Mouse (Mus musculus) midbrain, embryonic 16.5 days (tissue): Measurements from ENCODE around the gene Echdc3. TPM values are rescaled to one million over a fixed set of nuclear protein-coding genes. Genes with fewer than 3 reads are reported as not detected.

Experiments used
- ATAC-seq: fragments of 200-750 bp; cut with Nextera tagmentation; 2 replicates; pipeline ENCODE4 v1.8.0; 2017; ENCODE audit warnings: moderate TSS enrichment
- H3K27ac ChIP-seq: fragments of 300-500 bp; sonication (generic); 2 replicates; pipeline ENCODE4 v1.5.1; 2014; ENCODE audit warnings: mild to moderate bottlenecking, low read length, mixed read lengths
- H3K27me3 ChIP-seq: fragments of 300-500 bp; sonication (generic); 2 replicates; pipeline ENCODE4 v1.6.1; 2014; ENCODE audit warnings: low read depth, low read length, mixed read lengths; ENCODE audit not compliant: control insufficient read depth, insufficient read depth
- H3K36me3 ChIP-seq: fragments of 300-500 bp; sonication (generic); 2 replicates; pipeline ENCODE4 v1.6.1; 2014; ENCODE audit warnings: mild to moderate bottlenecking, low read length, moderate library complexity, mixed read lengths; ENCODE audit not compliant: control insufficient read depth, insufficient read depth
- H3K4me1 ChIP-seq: fragments of 300-500 bp; sonication (generic); 2 replicates; pipeline ENCODE4 v1.6.1; 2014; ENCODE audit warnings: mild to moderate bottlenecking, low read length, mixed read lengths; ENCODE audit not compliant: control insufficient read depth, insufficient read depth
- H3K4me2 ChIP-seq: fragments of 300-500 bp; sonication (generic); 2 replicates; pipeline ENCODE4 v1.6.1; 2014; ENCODE audit warnings: mild to moderate bottlenecking, low read length, mixed read lengths
- H3K4me3 ChIP-seq: fragments of 300-500 bp; sonication (generic); 2 replicates; pipeline ENCODE4 v1.5.1; 2014; ENCODE audit warnings: low read depth, mild to moderate bottlenecking, low read length, moderate library complexity, mixed read lengths
- H3K9ac ChIP-seq: fragments of 300-500 bp; sonication (generic); 2 replicates; pipeline ENCODE4 v1.6.1; 2014; ENCODE audit warnings: low read depth, low read length, mixed read lengths
- H3K9me3 ChIP-seq: fragments of 300-500 bp; sonication (generic); replicated peaks from 2 replicates; pipeline ENCODE4 v1.6.1; 2014; ENCODE audit warnings: mild to moderate bottlenecking, low read length, mixed read lengths; ENCODE audit not compliant: control insufficient read depth, poor library complexity, severe bottlenecking
- WGBS: fragments of 180-500 bp; shearing (Covaris S2); extraction: QIAGEN DNeasy Blood & Tissue Kit; methylation state at CpG from one replicate; pipeline ENCODE4 v1.1.7; 2014; 5-methylcytosine and 5-hydroxymethylcytosine counted together
- polyA plus RNA-seq: library from polyadenylated mRNA; unstranded; fragments of >200 nt; fragmentation: Nextera tagmentation; extraction: Ambion mirVana; gene quantifications from 2 replicates; pipeline ENCODE4 v1.2.1, GENCODE M21; 2015

The Echdc3 gene
- polyA plus RNA-seq, 1 experiment from 2014 or later = 1.1 TPM

GRCm38 (mm10) chr2:6165771-6166170, 47.1 kb downstream of the Echdc3 start:
- no peaks in the 10 kb centered on the region for H3K27me3 ChIP-seq
- H3K4me3 ChIP-seq = no peak overlapping the region
- ATAC-seq = no peak
- H3K4me1 ChIP-seq = no peaks in the 10 kb centered on the region
- no peaks in the 10 kb centered on the region for H3K36me3 ChIP-seq
- no peak overlapping the region for H3K4me2 ChIP-seq
- H3K27ac ChIP-seq = no peak overlapping the region
- H3K9ac ChIP-seq = no peak overlapping the region
- 86% methylated on average over 6 of the region's 6 CpGs for WGBS
- no peaks in the 10 kb centered on the region for H3K9me3 ChIP-seq

- 73% methylated on average over 16 of the region's 16 CpGs for WGBS
- ATAC-seq = 0 out of 2 replicates have a peak, but pooled peaks have one; percentile 36
- Histone ChIP-seq H3K36me3 (no peaks in the 10 kb centered on the region), H3K4me1 (no peaks in the 10 kb centered on the region), H3K9ac (no peak overlapping the region), H3K9me3 (no peaks in the 10 kb centered on the region), H3K27me3 (no peaks in the 10 kb centered on the region), H3K4me3 (no peak overlapping the region), H3K27ac (no peak overlapping the region), H3K4me2 (no peak overlapping the region)
Measured at GRCm38 (mm10) chr2:6164606-6165290, 48.1 kb downstream of the Echdc3 start.

GRCm38 (mm10) chr2:6162366-6163040, 50.3 kb downstream of the Echdc3 start:
- Histone ChIP-seq H3K4me1 (no peaks in the 10 kb centered on the region), H3K4me3 (no peak overlapping the region), H3K27ac (no peak overlapping the region), H3K4me2 (no peak overlapping the region), H3K36me3 (no peaks in the 10 kb centered on the region), H3K27me3 (no peaks in the 10 kb centered on the region), H3K9ac (no peak overlapping the region), H3K9me3 (no peaks in the 10 kb centered on the region)
- 77% methylated on average over 6 of the region's 6 CpGs for WGBS
- no peak for ATAC-seq

GRCm38 (mm10) chr2:6159735-6160134, 53.1 kb downstream of the Echdc3 start:
- Histone ChIP-seq H3K9ac (no peak overlapping the region), H3K4me1 (no peaks in the 10 kb centered on the region), H3K36me3 (no peaks in the 10 kb centered on the region), H3K4me2 (no peak overlapping the region), H3K27me3 (no peaks in the 10 kb centered on the region), H3K4me3 (no peak overlapping the region), H3K9me3 (no peaks in the 10 kb centered on the region), H3K27ac (no peak overlapping the region)
- no peak for ATAC-seq
- 53% methylated on average over 2 of the region's 2 CpGs for WGBS

GRCm38 (mm10) chr2:6159219-6159618, 53.6 kb downstream of the Echdc3 start:
- Histone ChIP-seq H3K36me3 (no peaks in the 10 kb centered on the region), H3K9me3 (no peaks in the 10 kb centered on the region), H3K27ac (no peak overlapping the region), H3K4me2 (no peak overlapping the region), H3K9ac (no peak overlapping the region), H3K27me3 (no peaks in the 10 kb centered on the region), H3K4me1 (no peaks in the 10 kb centered on the region), H3K4me3 (no peak overlapping the region)
- 85% methylated on average over 9 of the region's 9 CpGs for WGBS
- no peak for ATAC-seq

GRCm38 (mm10) chr2:6157635-6158034, 55.2 kb downstream of the Echdc3 start:
- H3K27me3 ChIP-seq = no peaks in the 10 kb centered on the region
- WGBS = 96% methylated on average over 7 of the region's 7 CpGs
- ATAC-seq = no peak

GRCm38 (mm10) chr2:6157208-6157607, 55.6 kb downstream of the Echdc3 start:
- H3K9me3 ChIP-seq = no peaks in the 10 kb centered on the region
- no peaks in the 10 kb centered on the region for H3K27me3 ChIP-seq
- no peak overlapping the region for H3K9ac ChIP-seq
- no peak overlapping the region for H3K27ac ChIP-seq
- 93% methylated on average over 4 of the region's 4 CpGs for WGBS
- no peaks in the 10 kb centered on the region for H3K4me1 ChIP-seq
- H3K4me2 ChIP-seq = no peak overlapping the region
- ATAC-seq = no peak
- H3K4me3 ChIP-seq = no peak overlapping the region
- H3K36me3 ChIP-seq = no peaks in the 10 kb centered on the region

More at GRCm38 (mm10) chr2:6157635-6158034, 55.2 kb downstream of the Echdc3 start:
- Histone ChIP-seq H3K4me1 (no peaks in the 10 kb centered on the region), H3K9ac (no peak overlapping the region), H3K4me3 (no peak overlapping the region), H3K27ac (no peak overlapping the region), H3K36me3 (no peaks in the 10 kb centered on the region), H3K4me2 (no peak overlapping the region), H3K9me3 (no peaks in the 10 kb centered on the region)

GRCm38 (mm10) chr2:6149801-6150200, 63.0 kb downstream of the Echdc3 start:
- Histone ChIP-seq H3K9me3 (no peaks in the 10 kb centered on the region), H3K4me3 (no peak overlapping the region), H3K4me1 (no peaks in the 10 kb centered on the region), H3K27me3 (no peaks in the 10 kb centered on the region), H3K4me2 (no peak overlapping the region), H3K9ac (no peak overlapping the region), H3K36me3 (no peaks in the 10 kb centered on the region), H3K27ac (no peak overlapping the region)
- 90% methylated on average over 5 of the region's 5 CpGs for WGBS
- no peak for ATAC-seq

- Histone ChIP-seq H3K4me2 (no peak overlapping the region), H3K36me3 (no peaks in the 10 kb centered on the region), H3K9ac (no peak overlapping the region), H3K9me3 (no peaks in the 10 kb centered on the region), H3K27me3 (no peaks in the 10 kb centered on the region), H3K4me3 (no peak overlapping the region), H3K4me1 (no peaks in the 10 kb centered on the region), H3K27ac (no peak overlapping the region)
- 82% methylated on average over 7 of the region's 7 CpGs for WGBS
- no peak for ATAC-seq
Measured at GRCm38 (mm10) chr2:6146901-6147300, 65.9 kb downstream of the Echdc3 start.
